Mouse (Mus musculus) adipose tissue, adult 10 weeks (tissue): Measurements from ENCODE around the gene Akr1c21. TPM values are rescaled to one million over a fixed set of nuclear protein-coding genes. Genes with fewer than 3 reads are reported as not detected.

Source experiments
- polyA plus RNA-seq: library from polyadenylated mRNA; stranded (reverse); fragments of 350-450 nt; fragmentation: Illumina TruSeq; extraction: RNeasy Lipid Tissue Mini Kit (QIAGEN cat#74804); gene quantifications from one replicate; pipeline ENCODE4 v1.2.3, GENCODE M21; 2014; ENCODE audit warnings: low read depth, low replicate concordance

The Akr1c21 gene
- polyA plus RNA-seq, result not detected

DNA sequence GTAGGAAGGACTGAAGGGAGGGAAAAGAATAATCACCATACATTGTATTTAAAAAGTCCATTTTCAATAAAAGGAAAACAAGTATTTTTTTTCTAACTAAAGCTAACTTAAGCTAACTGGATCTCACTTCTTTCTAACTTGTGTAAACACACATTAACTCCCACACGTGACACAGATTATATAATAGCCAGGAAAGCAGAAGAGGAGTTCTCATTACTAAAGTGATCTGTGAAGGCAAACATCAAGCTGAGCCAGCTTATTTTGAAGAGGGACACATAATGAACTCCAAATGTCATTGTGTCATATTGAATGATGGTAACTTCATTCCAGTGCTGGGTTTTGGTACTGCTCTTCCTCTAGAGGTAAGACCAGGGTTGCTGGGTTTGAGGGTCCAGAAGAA is at the start of gene Akr1c21:
TSS of gene Akr1c21 (plus strand) at position 205 of the 400 bp plus-strand sequence.

DNA sequence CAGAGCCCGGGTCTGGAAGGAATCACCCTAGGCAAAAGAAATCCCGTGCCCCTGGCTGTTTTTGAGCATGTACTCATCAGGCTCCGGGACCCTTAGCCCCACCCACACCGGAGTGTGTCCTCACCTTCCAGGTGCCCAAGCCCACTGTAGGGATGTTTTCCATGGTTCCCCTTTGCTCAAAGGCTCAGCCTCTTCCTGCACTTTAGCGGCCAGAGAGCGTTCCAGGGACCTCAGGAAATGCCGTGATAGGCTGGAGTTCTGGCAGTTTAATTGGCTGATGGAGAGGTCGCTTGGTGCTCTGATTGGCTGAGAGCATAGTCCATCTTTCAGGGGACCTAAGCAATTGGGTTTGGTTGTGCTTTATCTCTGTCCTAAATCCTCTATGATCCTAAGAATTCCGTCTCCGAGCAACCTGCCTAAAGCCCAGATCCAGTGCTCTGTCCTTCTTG is 35.1 kb downstream of the Akr1c21 start, which contains the start of gene Akr1e1:
TSS of gene Akr1e1 (minus strand) at position 214 of the 449 bp plus-strand sequence.

Other genes starting within 250 kb of the Akr1c21 start
- gene Akr1c6, start 139.8 kb upstream of the Akr1c21 start, polyA plus RNA-seq, result not detected
- not detected for gene Akr1c20, start 50.7 kb upstream of the Akr1c21 start, polyA plus RNA-seq
- 39.3 TPM for gene Akr1e1, start 35.1 kb downstream of the Akr1c21 start, polyA plus RNA-seq